Mouse (Mus musculus) heart, postnatal 0 days (tissue): ENCODE measurements around the gene Irx5.

ENCODE experiments used
- CTCF ChIP-seq: IDR thresholded peaks from 2 replicates; pipeline ENCODE4 v1.5.1; 2016; ENCODE audit warnings: antibody characterized with exemption, control low read depth, low read depth
- EP300 ChIP-seq: IDR thresholded peaks from 2 replicates; pipeline ENCODE4 v1.6.1; 2016; ENCODE audit warnings: antibody characterized with exemption, low read depth

- TF ChIP-seq CTCF (peak; percentile 32), EP300 (no peak)
Measured at GRCm38 (mm10) chr8:92380571-92380970, 23.1 kb downstream of the Irx5 start.
